Mouse (Mus musculus): ENCODE data around the gene Dnajc17. TPM values are rescaled to one million over a fixed set of nuclear protein-coding genes. Genes with fewer than 3 reads are reported as not detected.

Gene Dnajc17
- polyA plus RNA-seq, 1 experiment from 2014 or later, result 29.0 TPM

DNA sequence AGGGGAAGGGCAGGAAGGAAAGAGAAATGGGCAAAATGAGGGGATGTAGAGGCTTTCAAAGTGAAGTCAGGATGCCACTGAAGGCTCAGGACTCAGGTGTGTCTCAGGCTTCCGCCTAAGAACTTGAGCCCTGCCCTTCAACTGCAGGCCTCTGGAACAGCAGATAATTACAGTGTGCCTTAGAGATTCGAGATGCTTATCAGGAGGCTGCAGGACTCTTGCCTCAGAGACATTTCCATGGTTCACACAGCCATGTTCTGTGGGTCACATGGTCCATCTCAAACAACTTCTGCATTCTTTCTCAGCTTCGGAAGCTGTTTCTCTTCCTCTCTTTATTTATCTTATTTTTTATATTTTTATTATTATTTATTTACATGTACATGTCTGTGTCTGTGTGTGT, 45.5 kb downstream of the Dnajc17 start:
- no peak overlapping the region for H3K27ac ChIP-seq (replicated peaks; ENCODE audit: low read depth, low read length)

DNA sequence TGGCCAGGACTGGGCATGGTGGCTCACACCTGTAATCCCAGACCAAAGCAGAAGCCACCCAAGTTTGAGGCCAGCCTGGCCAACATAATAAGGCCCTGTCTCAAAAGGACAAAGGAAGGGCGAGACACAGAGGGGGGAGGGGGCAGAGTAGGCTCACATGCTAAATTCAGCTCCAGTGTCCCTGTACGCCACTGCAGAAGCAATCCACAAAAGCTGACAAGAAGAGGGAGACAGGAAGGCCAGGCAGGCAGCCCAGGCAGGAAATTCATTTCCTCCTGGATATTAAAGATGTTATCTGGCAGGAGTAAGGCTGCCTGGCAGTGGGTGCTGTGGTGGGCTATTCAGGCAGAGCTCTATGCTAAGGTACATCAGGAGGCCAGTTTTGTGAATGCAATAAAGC, 47.3 kb downstream of the Dnajc17 start:
- no peak overlapping the region for H3K9ac ChIP-seq (ENCODE audit: low read length)
- 46% methylated on average over 2 of the region's 2 CpGs for WGBS

More for the DNA sequence above, 45.5 kb downstream of the Dnajc17 start:
- Histone ChIP-seq H3K9ac (ENCODE audit: low read length) (no peak overlapping the region), H3K4me1 (ENCODE audit: control insufficient read depth, insufficient read depth, low read length) (no peaks in the 10 kb centered on the region), H3K4me3 (ENCODE audit: low read depth, low read length) (no peak overlapping the region), H3K36me3 (ENCODE audit: control insufficient read depth, insufficient read depth, low read length) (no peaks in the 10 kb centered on the region), H3K9me3 (ENCODE audit: control insufficient read depth, low read length) (no peaks in the 10 kb centered on the region), H3K27me3 (ENCODE audit: control insufficient read depth, insufficient read depth, low read length) (peaks cover 8% of the 10 kb centered on the region), H3K4me2 (ENCODE audit: low read depth, severe bottlenecking) (no peak overlapping the region)
- ATAC-seq (ENCODE audit: insufficient number of reproducible peaks, low FRiP score, low TSS enrichment, low read depth) (no peak), DNase-seq (ENCODE audit: low spot score) (no peak)
- WGBS, result 59% methylated on average over 3 of the region's 3 CpGs

DNA sequence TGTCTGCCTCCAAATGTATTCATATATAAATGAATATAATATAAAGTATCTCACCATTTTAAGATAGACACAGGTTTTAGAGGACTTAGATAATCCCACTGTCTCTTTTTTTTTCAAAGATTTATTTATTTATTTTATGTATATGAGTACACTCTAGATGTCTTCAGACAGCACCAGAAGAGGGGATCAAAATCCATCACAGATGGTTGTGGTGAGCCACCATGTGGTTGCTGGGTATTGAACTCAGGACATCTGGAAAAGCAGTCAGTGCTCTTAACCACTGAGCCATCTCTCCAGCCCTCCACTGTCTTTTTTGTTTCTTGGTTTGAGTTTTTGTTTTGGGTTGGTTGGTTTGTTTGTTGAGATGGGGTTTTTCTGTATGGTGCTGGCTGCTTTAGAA, 50.8 kb downstream of the Dnajc17 start:
- H3K27me3 ChIP-seq (ENCODE audit: control insufficient read depth, insufficient read depth, low read length), result no peaks in the 10 kb centered on the region
- DNase-seq (ENCODE audit: low spot score), result no peak
- H3K9ac ChIP-seq (ENCODE audit: low read length), result no peak overlapping the region
- H3K27ac ChIP-seq (replicated peaks; ENCODE audit: low read depth, low read length), result no peak overlapping the region
- no peak for ATAC-seq (ENCODE audit: insufficient number of reproducible peaks, low FRiP score, low TSS enrichment, low read depth)
- H3K4me2 ChIP-seq (ENCODE audit: low read depth, severe bottlenecking), result no peak overlapping the region
- peaks cover 4% of the 10 kb centered on the region; the same call in 1 of the 2 replicates for H3K4me1 ChIP-seq (ENCODE audit: control insufficient read depth, insufficient read depth, low read length)
- no peaks in the 10 kb centered on the region for H3K9me3 ChIP-seq (ENCODE audit: control insufficient read depth, low read length)
- H3K4me3 ChIP-seq (ENCODE audit: low read depth, low read length), result no peak overlapping the region
- 0 out of 2 replicates have a peak, but pooled peaks cover 5% of the 10 kb centered on the region for H3K36me3 ChIP-seq (ENCODE audit: control insufficient read depth, insufficient read depth, low read length)

More for the DNA sequence above, 47.3 kb downstream of the Dnajc17 start:
- no peak overlapping the region for H3K4me3 ChIP-seq (ENCODE audit: low read depth, low read length)
- no peak overlapping the region for H3K27ac ChIP-seq (replicated peaks; ENCODE audit: low read depth, low read length)
- ATAC-seq (ENCODE audit: insufficient number of reproducible peaks, low FRiP score, low TSS enrichment, low read depth) (no peak), DNase-seq (ENCODE audit: low spot score) (no peak)
- H3K27me3 ChIP-seq (ENCODE audit: control insufficient read depth, insufficient read depth, low read length), result peaks cover 5% of the 10 kb centered on the region; the same call in 1 of the 2 replicates
- H3K4me1 ChIP-seq (ENCODE audit: control insufficient read depth, insufficient read depth, low read length), result 0 out of 2 replicates have a peak, but pooled peaks cover under 1% of the 10 kb centered on the region
- no peak overlapping the region for H3K4me2 ChIP-seq (ENCODE audit: low read depth, severe bottlenecking)
- no peaks in the 10 kb centered on the region for H3K36me3 ChIP-seq (ENCODE audit: control insufficient read depth, insufficient read depth, low read length)
- H3K9me3 ChIP-seq (ENCODE audit: control insufficient read depth, low read length), result no peaks in the 10 kb centered on the region

DNA sequence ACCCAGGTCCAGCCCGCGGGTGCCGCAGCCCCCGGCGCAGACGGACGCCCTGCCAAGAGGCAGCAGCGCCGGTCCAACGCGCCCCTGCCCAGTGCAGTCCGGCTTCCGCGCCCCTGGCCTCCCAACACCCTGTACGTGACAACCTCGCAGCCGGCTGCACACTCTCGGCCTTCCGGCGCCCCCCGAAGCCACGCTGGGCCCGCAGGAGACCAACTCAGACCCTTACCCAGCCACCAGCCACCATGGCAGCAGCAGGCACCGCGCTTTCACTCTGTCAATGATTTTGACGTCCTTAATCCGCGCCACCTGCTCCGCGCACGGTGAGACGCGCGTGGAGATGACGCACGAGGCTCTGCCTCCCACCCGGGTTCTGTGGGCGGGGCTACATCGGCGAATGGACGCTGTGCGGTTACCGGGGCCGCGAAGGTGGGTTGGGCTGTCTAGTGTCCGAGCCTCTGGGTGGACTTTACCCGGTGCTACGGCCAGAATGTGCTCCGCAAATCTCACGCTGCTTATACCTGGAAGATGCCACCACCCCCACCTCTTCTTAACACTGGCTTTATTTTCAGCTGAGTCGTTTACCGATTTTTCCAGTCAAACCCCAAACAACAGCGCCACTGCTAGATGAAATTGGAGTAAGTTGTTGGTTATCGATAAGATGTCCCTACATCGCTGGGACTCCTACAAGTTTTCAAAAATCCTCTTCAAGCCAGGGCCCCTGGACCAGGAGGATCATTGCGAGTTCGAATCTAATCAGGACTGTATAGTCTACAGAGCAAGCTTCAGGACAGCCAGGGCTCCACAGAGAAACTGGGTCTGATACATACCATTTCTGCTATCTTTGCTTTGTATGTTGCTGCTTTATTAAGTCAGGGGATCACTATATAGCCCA, 51.7 kb downstream of the Dnajc17 start, which contains the start of gene Rmdn3:
Gene Rmdn3, minus strand, starts transcription at position 354 of the 892 bp plus-strand sequence.
- Histone ChIP-seq H3K27ac (replicated peaks; ENCODE audit: low read depth, low read length) (peak within 1 kb of the TSS; percentile 36; the same call in 1 of the 2 replicates), H3K9me3 (ENCODE audit: control insufficient read depth, low read length) (no peaks in the 10 kb centered on the region), H3K27me3 (ENCODE audit: control insufficient read depth, insufficient read depth, low read length) (no peaks in the 10 kb centered on the region), H3K36me3 (ENCODE audit: control insufficient read depth, insufficient read depth, low read length) (0 out of 2 replicates have a peak, but pooled peaks cover 5% of the 10 kb centered on the region), H3K4me1 (ENCODE audit: control insufficient read depth, insufficient read depth, low read length) (peaks cover 4% of the 10 kb centered on the region; the same call in 1 of the 2 replicates), H3K4me3 (ENCODE audit: low read depth, low read length) (peak within 1 kb of the TSS; percentile 99), H3K9ac (ENCODE audit: low read length) (peak within 1 kb of the TSS; percentile 85), H3K4me2 (ENCODE audit: low read depth, severe bottlenecking) (peak within 1 kb of the TSS; percentile 94)
- 1% methylated on average over 57 of the region's 57 CpGs for WGBS
- ATAC-seq (ENCODE audit: insufficient number of reproducible peaks, low FRiP score, low TSS enrichment, low read depth) (peak; percentile 82), DNase-seq (ENCODE audit: low spot score) (peak; percentile 97)

DNA sequence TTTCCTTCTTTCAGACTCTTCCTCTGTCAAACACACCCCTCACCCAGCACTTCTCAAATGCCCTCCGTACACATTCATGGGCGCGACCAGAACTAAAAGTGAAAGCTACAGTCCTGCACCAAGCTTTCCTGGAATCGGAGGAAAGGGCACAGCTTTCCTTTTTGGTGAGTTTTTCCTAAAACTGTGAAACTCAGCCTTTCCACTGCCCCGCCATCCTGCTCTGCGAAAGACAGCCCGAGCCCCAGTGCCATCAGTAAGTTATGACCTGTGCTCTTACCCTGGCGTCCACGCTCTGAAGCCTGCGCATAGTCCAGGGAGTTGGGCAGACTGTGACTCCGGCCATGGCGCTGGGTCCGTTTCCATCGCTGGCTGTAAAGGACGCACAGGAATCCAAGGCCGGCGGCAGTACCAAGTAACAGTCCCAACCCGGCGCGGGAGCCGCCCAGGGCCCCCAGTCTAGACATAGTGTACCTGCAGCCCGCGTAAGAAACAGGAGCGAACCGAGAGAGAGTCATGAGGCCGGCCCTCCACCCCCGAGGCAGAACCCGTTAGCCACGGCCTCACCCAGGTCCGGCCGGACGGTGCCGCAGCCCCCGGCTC, 52.4 kb downstream of the Dnajc17 start:
- peak overlapping the region; percentile 85 for H3K9ac ChIP-seq (ENCODE audit: low read length)
- no peak; the same call in 1 of the 2 replicates for ATAC-seq (ENCODE audit: insufficient number of reproducible peaks, low FRiP score, low TSS enrichment, low read depth)
- no peaks in the 10 kb centered on the region for H3K9me3 ChIP-seq (ENCODE audit: control insufficient read depth, low read length)
- no peaks in the 10 kb centered on the region for H3K27me3 ChIP-seq (ENCODE audit: control insufficient read depth, insufficient read depth, low read length)
- no peak for DNase-seq (ENCODE audit: low spot score)
- whole genome bisulfite sequencing, result 6% methylated on average over 34 of the region's 34 CpGs
- H3K4me3 ChIP-seq (ENCODE audit: low read depth, low read length), result peak overlapping the region; percentile 99
- H3K36me3 ChIP-seq (ENCODE audit: control insufficient read depth, insufficient read depth, low read length), result peaks cover 8% of the 10 kb centered on the region; the same call in 1 of the 2 replicates
- H3K4me2 ChIP-seq (ENCODE audit: low read depth, severe bottlenecking), result peak overlapping the region; percentile 94
- peaks cover 4% of the 10 kb centered on the region; the same call in 1 of the 2 replicates for H3K4me1 ChIP-seq (ENCODE audit: control insufficient read depth, insufficient read depth, low read length)
- H3K27ac ChIP-seq (replicated peaks; ENCODE audit: low read depth, low read length), result peak overlapping the region; percentile 36; the same call in 1 of the 2 replicates

DNA sequence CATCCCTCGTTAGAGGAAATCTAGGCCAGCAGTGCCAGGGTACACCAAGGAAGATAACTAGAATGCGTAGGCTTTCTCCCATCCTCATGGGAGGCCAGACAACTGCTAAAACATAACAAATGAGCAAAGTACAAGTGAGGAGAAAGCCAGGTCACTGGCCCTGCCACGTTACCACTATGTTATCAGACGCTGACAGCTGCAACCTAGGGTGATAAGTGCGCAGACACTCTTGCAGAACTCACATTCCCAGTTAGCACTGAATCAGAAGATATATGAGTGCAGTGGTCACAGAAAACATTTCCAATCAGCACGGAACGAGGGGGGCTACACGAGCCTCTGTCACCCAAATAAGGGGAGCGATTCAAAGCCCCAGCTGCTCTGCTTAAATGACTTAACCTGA, 53.2 kb downstream of the Dnajc17 start:
- Histone ChIP-seq H3K4me1 (ENCODE audit: control insufficient read depth, insufficient read depth, low read length) (peaks cover 4% of the 10 kb centered on the region; the same call in 1 of the 2 replicates), H3K9ac (ENCODE audit: low read length) (no peak overlapping the region), H3K4me2 (ENCODE audit: low read depth, severe bottlenecking) (no peak overlapping the region)

DNA sequence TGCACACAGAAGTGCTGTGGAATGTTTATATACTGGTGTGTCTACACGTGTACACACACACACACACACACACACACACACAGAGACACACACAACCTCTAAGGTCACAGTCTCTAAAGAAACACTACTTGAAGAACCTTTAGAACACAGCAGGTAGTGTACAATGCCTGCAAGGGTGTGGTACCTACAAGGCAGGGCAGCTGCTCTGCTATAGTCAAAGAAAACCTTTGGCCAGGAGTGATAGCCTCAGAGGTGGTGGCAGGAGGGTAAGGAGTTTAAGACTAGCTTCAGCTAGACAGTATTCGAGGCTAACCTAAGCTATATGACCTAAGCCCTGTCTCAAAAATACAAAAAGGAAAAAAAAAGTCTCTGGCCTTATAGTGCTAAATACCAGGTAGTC, 53.9 kb downstream of the Dnajc17 start:
- peaks cover 4% of the 10 kb centered on the region; the same call in 1 of the 2 replicates for H3K4me1 ChIP-seq (ENCODE audit: control insufficient read depth, insufficient read depth, low read length)
- H3K36me3 ChIP-seq (ENCODE audit: control insufficient read depth, insufficient read depth, low read length), result peaks cover 8% of the 10 kb centered on the region; the same call in 1 of the 2 replicates
- ATAC-seq (ENCODE audit: insufficient number of reproducible peaks, low FRiP score, low TSS enrichment, low read depth), result no peak
- no peak for DNase-seq (ENCODE audit: low spot score)
- H3K27ac ChIP-seq (replicated peaks; ENCODE audit: low read depth, low read length), result no peak overlapping the region
- H3K9ac ChIP-seq (ENCODE audit: low read length), result no peak overlapping the region
- WGBS, result 76% methylated on average over 2 of the region's 2 CpGs
- no peaks in the 10 kb centered on the region for H3K27me3 ChIP-seq (ENCODE audit: control insufficient read depth, insufficient read depth, low read length)
- no peak overlapping the region for H3K4me2 ChIP-seq (ENCODE audit: low read depth, severe bottlenecking)
- H3K4me3 ChIP-seq (ENCODE audit: low read depth, low read length), result no peak overlapping the region
- H3K9me3 ChIP-seq (ENCODE audit: control insufficient read depth, low read length), result no peaks in the 10 kb centered on the region

More for the DNA sequence above, 53.2 kb downstream of the Dnajc17 start:
- ATAC-seq (ENCODE audit: insufficient number of reproducible peaks, low FRiP score, low TSS enrichment, low read depth), result no peak
- Histone ChIP-seq H3K9me3 (ENCODE audit: control insufficient read depth, low read length) (no peaks in the 10 kb centered on the region), H3K4me3 (ENCODE audit: low read depth, low read length) (no peak overlapping the region; the same call in 1 of the 2 replicates), H3K27ac (replicated peaks; ENCODE audit: low read depth, low read length) (no peak overlapping the region), H3K36me3 (ENCODE audit: control insufficient read depth, insufficient read depth, low read length) (peaks cover 8% of the 10 kb centered on the region; the same call in 1 of the 2 replicates), H3K27me3 (ENCODE audit: control insufficient read depth, insufficient read depth, low read length) (no peaks in the 10 kb centered on the region)
- 85% methylated on average over 9 of the region's 9 CpGs for WGBS
- DNase-seq (ENCODE audit: low spot score), result no peak

DNA sequence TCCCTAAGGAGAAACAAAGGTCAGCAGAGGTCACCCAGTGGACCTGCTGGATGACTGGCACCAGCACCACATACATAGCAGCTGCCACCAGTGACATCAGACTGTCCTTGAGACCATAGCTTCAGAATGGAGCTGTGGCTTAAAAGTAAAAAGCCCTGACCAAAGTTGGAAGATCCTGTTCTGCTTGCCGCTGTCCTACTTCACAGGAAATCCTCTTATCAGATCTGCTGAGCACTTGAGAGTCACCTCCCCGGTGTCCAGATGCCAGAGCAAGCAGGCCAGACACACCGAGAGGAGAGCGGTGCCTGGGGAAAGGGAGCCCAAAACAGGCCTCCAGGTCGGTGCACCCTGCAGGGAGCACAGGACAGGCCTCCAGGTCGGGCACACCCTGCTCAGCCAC, 56.3 kb downstream of the Dnajc17 start:
- H3K9ac ChIP-seq (ENCODE audit: low read length), result no peak overlapping the region
- no peaks in the 10 kb centered on the region for H3K9me3 ChIP-seq (ENCODE audit: control insufficient read depth, low read length)
- no peak overlapping the region for H3K27ac ChIP-seq (replicated peaks; ENCODE audit: low read depth, low read length)
- DNase-seq (ENCODE audit: low spot score) (no peak), ATAC-seq (ENCODE audit: insufficient number of reproducible peaks, low FRiP score, low TSS enrichment, low read depth) (no peak)
- no peak overlapping the region for H3K4me3 ChIP-seq (ENCODE audit: low read depth, low read length)
- 88% methylated on average over 6 of the region's 6 CpGs for WGBS
- H3K4me1 ChIP-seq (ENCODE audit: control insufficient read depth, insufficient read depth, low read length), result peaks cover 4% of the 10 kb centered on the region; the same call in 1 of the 2 replicates
- no peaks in the 10 kb centered on the region for H3K27me3 ChIP-seq (ENCODE audit: control insufficient read depth, insufficient read depth, low read length)
- no peak overlapping the region for H3K4me2 ChIP-seq (ENCODE audit: low read depth, severe bottlenecking)
- peaks cover 12% of the 10 kb centered on the region for H3K36me3 ChIP-seq (ENCODE audit: control insufficient read depth, insufficient read depth, low read length)
